Mouse (Mus musculus) neural tube, embryonic 11.5 days (tissue): ENCODE results near the gene Rsph6a. TPM values are rescaled to one million over a fixed set of nuclear protein-coding genes. Genes with fewer than 3 reads are reported as not detected.
A peak's percentile ranks its signal among the peaks of the same experiment; 100 is the strongest.

Experiments used
- ATAC-seq: fragments of 200-750 bp; cut with Nextera tagmentation; 2 replicates; pipeline ENCODE4 v1.8.0; 2017; ENCODE audit warnings: moderate number of reproducible peaks, mild to moderate bottlenecking, moderate TSS enrichment, moderate library complexity; ENCODE audit not compliant: insufficient read depth, low FRiP score, low TSS enrichment
- DNase-seq: peaks from one replicate; pipeline ENCODE4 v3.0.0-alpha.2; 2015; ENCODE audit warnings: low spot score
- H3K27ac ChIP-seq: fragments of 300-500 bp; sonication (generic); 2 replicates; pipeline ENCODE4 v1.5.1; 2014; ENCODE audit warnings: low read depth, mild to moderate bottlenecking, low read length
- H3K27me3 ChIP-seq: fragments of 300-500 bp; sonication (generic); 2 replicates; pipeline ENCODE4 v1.6.1; 2014; ENCODE audit warnings: mild to moderate bottlenecking, low read length, mixed read lengths; ENCODE audit not compliant: control insufficient read depth, insufficient read depth
- H3K36me3 ChIP-seq: fragments of 300-500 bp; sonication (generic); 2 replicates; pipeline ENCODE4 v1.6.1; 2014; ENCODE audit warnings: mild to moderate bottlenecking, low read length, moderate library complexity, mixed read lengths; ENCODE audit not compliant: control insufficient read depth, insufficient read depth
- H3K4me1 ChIP-seq: fragments of 300-500 bp; sonication (generic); 2 replicates; pipeline ENCODE4 v1.6.1; 2014; ENCODE audit warnings: low read length, mixed read lengths; ENCODE audit not compliant: control insufficient read depth, insufficient read depth
- H3K4me2 ChIP-seq: fragments of 300-500 bp; sonication (generic); 2 replicates; pipeline ENCODE4 v1.6.1; 2014; ENCODE audit warnings: low read depth, mild to moderate bottlenecking, moderate library complexity
- H3K4me3 ChIP-seq: fragments of 300-500 bp; sonication (generic); 2 replicates; pipeline ENCODE4 v1.5.1; 2014; ENCODE audit warnings: low read depth, low read length
- H3K9ac ChIP-seq: fragments of 300-500 bp; sonication (generic); 2 replicates; pipeline ENCODE4 v1.6.1; 2014; ENCODE audit warnings: mild to moderate bottlenecking, low read length
- H3K9me3 ChIP-seq: fragments of 300-500 bp; sonication (generic); 2 replicates; pipeline ENCODE4 v1.6.1; 2016; ENCODE audit warnings: low read length; ENCODE audit not compliant: control insufficient read depth
- WGBS: fragments of 180-500 bp; shearing (Covaris S2); extraction: QIAGEN DNeasy Blood & Tissue Kit; methylation state at CpG from one replicate; pipeline ENCODE4 v1.1.7; 2014; 5-methylcytosine and 5-hydroxymethylcytosine counted together
- polyA plus RNA-seq: library from polyadenylated mRNA; unstranded; fragments of >200 nt; fragmentation: Nextera tagmentation; extraction: Ambion mirVana; gene quantifications from 2 replicates; pipeline ENCODE4 v1.2.1, GENCODE M21; 2014

Gene Rsph6a
- polyA plus RNA-seq, 1 experiment from 2014 or later: not detected

- H3K27me3 ChIP-seq: no peaks in the 10 kb centered on the region
- no peak overlapping the region for H3K9ac ChIP-seq
- peaks cover 7% of the 10 kb centered on the region for H3K4me1 ChIP-seq
- WGBS: 54% methylated on average over 6 of the region's 6 CpGs
- H3K36me3 ChIP-seq: peaks cover 11% of the 10 kb centered on the region
- DNase-seq (peak; percentile 72), ATAC-seq (peak; percentile 59)
- H3K9me3 ChIP-seq: no peaks in the 10 kb centered on the region
- H3K4me3 ChIP-seq: no peak overlapping the region
- H3K27ac ChIP-seq: no peak overlapping the region
- H3K4me2 ChIP-seq: no peak overlapping the region
These were observed 25.3 kb upstream of the Rsph6a start for GRCm38 (mm10) chr7:19029084-19029653.

DNA sequence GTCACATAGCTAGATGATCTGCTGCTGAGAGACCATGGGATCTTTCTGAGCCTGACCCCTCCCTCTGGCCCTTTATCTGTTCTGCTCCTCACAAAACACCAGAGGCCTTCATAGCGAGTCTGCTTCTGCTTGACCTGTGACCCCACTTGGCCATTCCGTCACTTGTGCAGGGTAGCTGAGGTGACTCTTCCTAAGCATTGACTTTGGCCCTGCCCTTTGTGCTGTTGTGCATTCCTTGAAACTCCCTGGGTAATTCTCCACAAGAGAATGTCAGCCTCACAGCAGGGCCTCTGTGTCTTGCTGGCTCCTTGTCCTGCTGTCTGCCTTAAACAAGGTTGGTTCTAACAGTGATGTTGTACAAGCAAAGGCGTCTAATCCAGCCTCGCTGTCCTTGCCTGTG, 22.8 kb upstream of the Rsph6a start:
- Histone ChIP-seq H3K9me3 (no peaks in the 10 kb centered on the region), H3K27me3 (no peaks in the 10 kb centered on the region), H3K9ac (no peak overlapping the region), H3K27ac (no peak overlapping the region), H3K4me3 (no peak overlapping the region), H3K4me1 (no peaks in the 10 kb centered on the region), H3K36me3 (peaks cover 19% of the 10 kb centered on the region), H3K4me2 (no peak overlapping the region)
- DNase-seq (no peak), ATAC-seq (no peak)
- 49% methylated on average over 4 of the region's 4 CpGs for WGBS

GRCm38 (mm10) chr7:19044616-19045015, 9.9 kb upstream of the Rsph6a start:
- Histone ChIP-seq H3K27me3 (no peaks in the 10 kb centered on the region), H3K36me3 (peaks cover 57% of the 10 kb centered on the region), H3K4me2 (no peak overlapping the region), H3K9me3 (no peaks in the 10 kb centered on the region), H3K9ac (no peak overlapping the region), H3K27ac (no peak overlapping the region), H3K4me1 (no peaks in the 10 kb centered on the region), H3K4me3 (no peak overlapping the region)
- ATAC-seq (no peak), DNase-seq (no peak)
- 97% methylated on average over 6 of the region's 6 CpGs for WGBS

GRCm38 (mm10) chr7:19046286-19047069, 8.0 kb upstream of the Rsph6a start:
- H3K4me2 ChIP-seq: no peak overlapping the region
- no peak overlapping the region for H3K27ac ChIP-seq
- H3K9ac ChIP-seq: no peak overlapping the region
- 88% methylated on average over 10 of the region's 11 CpGs for WGBS
- ATAC-seq: no peak
- H3K36me3 ChIP-seq: peaks cover 52% of the 10 kb centered on the region
- no peaks in the 10 kb centered on the region for H3K9me3 ChIP-seq
- H3K27me3 ChIP-seq: no peaks in the 10 kb centered on the region
- H3K4me3 ChIP-seq: no peak overlapping the region
- no peak for DNase-seq
- H3K4me1 ChIP-seq: no peaks in the 10 kb centered on the region

GRCm38 (mm10) chr7:19048006-19048527, 6.4 kb upstream of the Rsph6a start:
- 92% methylated on average over 14 of the region's 14 CpGs for WGBS

GRCm38 (mm10) chr7:19049252-19049651, 5.2 kb upstream of the Rsph6a start:
- Histone ChIP-seq H3K4me2 (no peak overlapping the region), H3K4me3 (no peak overlapping the region), H3K9me3 (no peaks in the 10 kb centered on the region), H3K4me1 (no peaks in the 10 kb centered on the region), H3K36me3 (peaks cover 37% of the 10 kb centered on the region), H3K27ac (no peak overlapping the region), H3K9ac (no peak overlapping the region), H3K27me3 (no peaks in the 10 kb centered on the region)
- 93% methylated on average over 5 of the region's 5 CpGs for WGBS
- no peak for DNase-seq
- no peak for ATAC-seq

More at GRCm38 (mm10) chr7:19048006-19048527, 6.4 kb upstream of the Rsph6a start:
- Histone ChIP-seq H3K9ac (no peak overlapping the region), H3K9me3 (no peaks in the 10 kb centered on the region), H3K4me1 (no peaks in the 10 kb centered on the region), H3K4me3 (no peak overlapping the region), H3K4me2 (no peak overlapping the region), H3K36me3 (peaks cover 40% of the 10 kb centered on the region), H3K27me3 (no peaks in the 10 kb centered on the region), H3K27ac (no peak overlapping the region)
- DNase-seq: no peak
- ATAC-seq: no peak

DNA sequence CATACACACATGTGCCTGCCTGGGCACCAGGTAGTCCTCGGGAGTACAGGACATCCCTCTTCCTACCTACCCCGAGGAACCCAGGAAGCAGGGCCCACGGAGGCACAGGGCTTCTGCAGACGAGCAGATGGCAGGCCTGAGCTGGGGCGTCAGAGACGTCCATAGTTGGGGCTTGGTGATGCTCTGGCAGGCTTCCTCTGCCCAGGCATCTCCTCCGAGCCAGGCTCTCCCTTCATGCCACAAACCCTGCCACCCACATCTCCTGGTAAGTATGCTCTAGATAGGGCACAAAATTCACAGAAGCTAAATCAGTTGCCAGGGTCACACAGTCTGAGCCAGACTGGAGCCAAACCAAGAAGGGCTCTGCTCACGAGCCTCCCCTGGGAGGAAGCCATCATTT, 4.3 kb upstream of the Rsph6a start:
- WGBS: 89% methylated on average over 8 of the region's 8 CpGs
- Histone ChIP-seq H3K9me3 (no peaks in the 10 kb centered on the region), H3K36me3 (peaks cover 31% of the 10 kb centered on the region)

GRCm38 (mm10) chr7:19051161-19051560, 3.3 kb upstream of the Rsph6a start:
- Histone ChIP-seq H3K9me3 (no peaks in the 10 kb centered on the region), H3K27ac (no peak overlapping the region), H3K36me3 (peaks cover 28% of the 10 kb centered on the region)

More for the DNA sequence above, 4.3 kb upstream of the Rsph6a start:
- Histone ChIP-seq H3K4me3 (no peak overlapping the region), H3K9ac (no peak overlapping the region), H3K4me2 (no peak overlapping the region), H3K4me1 (no peaks in the 10 kb centered on the region; the same call in 1 of the 2 replicates), H3K27ac (no peak overlapping the region), H3K27me3 (no peaks in the 10 kb centered on the region)
- ATAC-seq: no peak
- no peak for DNase-seq

More at GRCm38 (mm10) chr7:19051161-19051560, 3.3 kb upstream of the Rsph6a start:
- H3K9ac ChIP-seq: no peak overlapping the region
- no peaks in the 10 kb centered on the region; the same call in 1 of the 2 replicates for H3K4me1 ChIP-seq
- H3K4me2 ChIP-seq: no peak overlapping the region
- H3K4me3 ChIP-seq: no peak overlapping the region
- DNase-seq: no peak
- H3K27me3 ChIP-seq: no peaks in the 10 kb centered on the region
- 77% methylated on average over 4 of the region's 4 CpGs for WGBS
- no peak for ATAC-seq
